Mouse (Mus musculus) neural tube, embryonic 13.5 days (tissue): ENCODE data around the gene Grk4. TPM values are rescaled to one million over a fixed set of nuclear protein-coding genes. Genes with fewer than 3 reads are reported as not detected.

Experiments used
- ATAC-seq: fragments of 200-750 bp; cut with Nextera tagmentation; 2 replicates; pipeline ENCODE4 v1.8.0; 2017; ENCODE audit warnings: low read depth, mild to moderate bottlenecking, moderate TSS enrichment, moderate library complexity
- H3K27ac ChIP-seq: fragments of 300-500 bp; sonication (generic); replicated peaks from 2 replicates; pipeline ENCODE4 v1.5.1; 2015; ENCODE audit warnings: moderate library complexity, mild to moderate bottlenecking, inconsistent platforms
- H3K27me3 ChIP-seq: fragments of 300-500 bp; sonication (generic); 2 replicates; pipeline ENCODE4 v1.6.1; 2015; ENCODE audit warnings: mild to moderate bottlenecking, inconsistent platforms
- H3K36me3 ChIP-seq: fragments of 300-500 bp; sonication (generic); 2 replicates; pipeline ENCODE4 v1.6.1; 2015; ENCODE audit warnings: mild to moderate bottlenecking, inconsistent platforms
- H3K4me1 ChIP-seq: fragments of 300-500 bp; sonication (generic); replicated peaks from 2 replicates; pipeline ENCODE4 v1.6.1; 2015; ENCODE audit warnings: inconsistent platforms
- H3K4me2 ChIP-seq: fragments of 300-500 bp; sonication (generic); 2 replicates; pipeline ENCODE4 v1.6.1; 2015; ENCODE audit warnings: inconsistent platforms, mild to moderate bottlenecking, moderate library complexity
- H3K4me3 ChIP-seq: fragments of 300-500 bp; sonication (generic); 2 replicates; pipeline ENCODE4 v1.5.1; 2015; ENCODE audit warnings: mild to moderate bottlenecking, inconsistent platforms
- H3K9ac ChIP-seq: fragments of 300-500 bp; sonication (generic); 2 replicates; pipeline ENCODE4 v1.6.1; 2015; ENCODE audit warnings: moderate library complexity, mild to moderate bottlenecking, inconsistent platforms
- H3K9me3 ChIP-seq: fragments of 300-500 bp; sonication (generic); 2 replicates; pipeline ENCODE4 v1.6.1; 2016; ENCODE audit warnings: inconsistent platforms
- WGBS: fragments of 180-500 bp; shearing (Covaris S2); methylation state at CpG from one replicate; pipeline ENCODE4 v1.1.7; 2015; 5-methylcytosine and 5-hydroxymethylcytosine counted together
- polyA plus RNA-seq: library from polyadenylated mRNA; unstranded; fragments of >200 nt; fragmentation: Nextera tagmentation; extraction: Ambion mirVana; gene quantifications from 2 replicates; pipeline ENCODE4 v1.2.1, GENCODE M21; 2015

The Grk4 gene
- polyA plus RNA-seq, 1 experiment from 2014 or later, result 2.5 TPM

- no peak overlapping the region for H3K4me2 ChIP-seq
- no peak overlapping the region for H3K27ac ChIP-seq
- H3K36me3 ChIP-seq, result no peaks in the 10 kb centered on the region
- no peak for ATAC-seq
- H3K4me1 ChIP-seq, result no peaks in the 10 kb centered on the region
- H3K9me3 ChIP-seq, result no peaks in the 10 kb centered on the region
- no peak overlapping the region for H3K9ac ChIP-seq
- no peaks in the 10 kb centered on the region for H3K27me3 ChIP-seq
- no peak overlapping the region for H3K4me3 ChIP-seq
Observed at GRCm38 (mm10) chr5:34729141-34729540, 69.0 kb downstream of the Grk4 start.

- Histone ChIP-seq H3K27ac (no peak overlapping the region), H3K36me3 (no peaks in the 10 kb centered on the region), H3K9me3 (no peaks in the 10 kb centered on the region), H3K4me3 (no peak overlapping the region), H3K4me2 (no peak overlapping the region), H3K9ac (no peak overlapping the region), H3K27me3 (no peaks in the 10 kb centered on the region), H3K4me1 (no peaks in the 10 kb centered on the region)
- 69% methylated on average over 1 of the region's 1 CpGs for WGBS
- no peak for ATAC-seq
Observed at GRCm38 (mm10) chr5:34730255-34730654, 70.1 kb downstream of the Grk4 start.

GRCm38 (mm10) chr5:34751477-34751876 is 91.3 kb downstream of the Grk4 start:
- Histone ChIP-seq H3K9ac (no peak overlapping the region), H3K27ac (no peak overlapping the region), H3K9me3 (no peaks in the 10 kb centered on the region), H3K4me1 (no peaks in the 10 kb centered on the region), H3K4me2 (no peak overlapping the region), H3K27me3 (no peaks in the 10 kb centered on the region), H3K4me3 (no peak overlapping the region), H3K36me3 (no peaks in the 10 kb centered on the region)
- no peak for ATAC-seq
- 59% methylated on average over 3 of the region's 3 CpGs for WGBS

GRCm38 (mm10) chr5:34758762-34759161 is 98.6 kb downstream of the Grk4 start:
- no peak for ATAC-seq
- no peak overlapping the region for H3K9ac ChIP-seq
- peaks cover 4% of the 10 kb centered on the region; the same call in 1 of the 2 replicates for H3K27me3 ChIP-seq
- no peaks in the 10 kb centered on the region for H3K36me3 ChIP-seq
- H3K27ac ChIP-seq, result no peak overlapping the region
- H3K4me1 ChIP-seq, result peaks cover 16% of the 10 kb centered on the region
- H3K4me2 ChIP-seq, result no peak overlapping the region
- WGBS, result 70% methylated on average over 1 of the region's 1 CpGs
- no peaks in the 10 kb centered on the region for H3K9me3 ChIP-seq
- H3K4me3 ChIP-seq, result no peak overlapping the region

- peak overlapping the region; percentile 79 for H3K4me2 ChIP-seq
- H3K27me3 ChIP-seq, result peaks cover 4% of the 10 kb centered on the region; the same call in 1 of the 2 replicates
- H3K36me3 ChIP-seq, result no peaks in the 10 kb centered on the region
- WGBS, result under 1% methylated on average over 19 of the region's 19 CpGs
- peak overlapping the region; percentile 94 for H3K27ac ChIP-seq
- peak; percentile 40 for ATAC-seq
- H3K4me3 ChIP-seq, result peak overlapping the region; percentile 99
- H3K4me1 ChIP-seq, result peaks cover 16% of the 10 kb centered on the region
- peak overlapping the region; percentile 73 for H3K9ac ChIP-seq
- no peaks in the 10 kb centered on the region for H3K9me3 ChIP-seq
Observed at GRCm38 (mm10) chr5:34760850-34761508, 100.8 kb downstream of the Grk4 start.

- H3K9me3 ChIP-seq, result no peaks in the 10 kb centered on the region
- peaks cover 16% of the 10 kb centered on the region for H3K4me1 ChIP-seq
- peak within 1 kb of the TSS; percentile 99 for H3K4me3 ChIP-seq
- H3K9ac ChIP-seq, result peak within 1 kb of the TSS; percentile 96
- H3K27ac ChIP-seq, result peak within 1 kb of the TSS; percentile 94
- no peaks in the 10 kb centered on the region for H3K36me3 ChIP-seq
- H3K27me3 ChIP-seq, result peaks cover 4% of the 10 kb centered on the region; the same call in 1 of the 2 replicates
- ATAC-seq, result peak; percentile 98
- under 1% methylated on average over 35 of the region's 35 CpGs for WGBS
- H3K4me2 ChIP-seq, result peak within 1 kb of the TSS; percentile 79
Observed at GRCm38 (mm10) chr5:34761509-34761908, 101.3 kb downstream of the Grk4 start, which contains the start of gene Htt. TSS of gene Htt (plus strand) at chr5:34761740.

GRCm38 (mm10) chr5:34761934-34762611 is 101.9 kb downstream of the Grk4 start:
- Histone ChIP-seq H3K9ac (peak overlapping the region; percentile 96), H3K27ac (peak overlapping the region; percentile 94), H3K4me2 (peak overlapping the region; percentile 79), H3K27me3 (peaks cover 4% of the 10 kb centered on the region; the same call in 1 of the 2 replicates), H3K9me3 (no peaks in the 10 kb centered on the region), H3K4me3 (peak overlapping the region; percentile 99), H3K36me3 (no peaks in the 10 kb centered on the region), H3K4me1 (peaks cover 16% of the 10 kb centered on the region)
- under 1% methylated on average over 44 of the region's 54 CpGs for WGBS
- ATAC-seq, result peak; percentile 64

- H3K36me3 ChIP-seq, result no peaks in the 10 kb centered on the region
- no peak overlapping the region for H3K27ac ChIP-seq
- WGBS, result 95% methylated on average over 3 of the region's 3 CpGs
- H3K4me2 ChIP-seq, result no peak overlapping the region
- H3K9me3 ChIP-seq, result no peaks in the 10 kb centered on the region
- H3K27me3 ChIP-seq, result no peaks in the 10 kb centered on the region
- no peak overlapping the region for H3K4me3 ChIP-seq
- H3K4me1 ChIP-seq, result no peaks in the 10 kb centered on the region
- no peak overlapping the region for H3K9ac ChIP-seq
- ATAC-seq, result no peak
Observed at GRCm38 (mm10) chr5:34771818-34772217, 111.6 kb downstream of the Grk4 start.

- ATAC-seq, result no peak
- 92% methylated on average over 4 of the region's 4 CpGs for WGBS
- H3K9ac ChIP-seq, result no peak overlapping the region
- H3K4me3 ChIP-seq, result no peak overlapping the region
- H3K27ac ChIP-seq, result no peak overlapping the region
- H3K27me3 ChIP-seq, result no peaks in the 10 kb centered on the region
- no peaks in the 10 kb centered on the region for H3K36me3 ChIP-seq
- no peaks in the 10 kb centered on the region for H3K9me3 ChIP-seq
- H3K4me2 ChIP-seq, result no peak overlapping the region
- H3K4me1 ChIP-seq, result no peaks in the 10 kb centered on the region
Observed at GRCm38 (mm10) chr5:34772696-34773245, 112.6 kb downstream of the Grk4 start.

GRCm38 (mm10) chr5:34773392-34773791 is 113.2 kb downstream of the Grk4 start:
- Histone ChIP-seq H3K27me3 (no peaks in the 10 kb centered on the region), H3K4me1 (no peaks in the 10 kb centered on the region), H3K9me3 (no peaks in the 10 kb centered on the region), H3K4me2 (no peak overlapping the region), H3K9ac (no peak overlapping the region), H3K36me3 (no peaks in the 10 kb centered on the region), H3K4me3 (no peak overlapping the region), H3K27ac (no peak overlapping the region)
- WGBS, result 94% methylated on average over 2 of the region's 2 CpGs
- no peak for ATAC-seq

- H3K4me1 ChIP-seq, result no peaks in the 10 kb centered on the region
- H3K36me3 ChIP-seq, result peaks cover 38% of the 10 kb centered on the region
- no peak for ATAC-seq
- no peaks in the 10 kb centered on the region for H3K27me3 ChIP-seq
- H3K4me3 ChIP-seq, result no peak overlapping the region
- WGBS, result 95% methylated on average over 3 of the region's 3 CpGs
- no peaks in the 10 kb centered on the region for H3K9me3 ChIP-seq
- H3K4me2 ChIP-seq, result no peak overlapping the region
- H3K27ac ChIP-seq, result no peak overlapping the region
- H3K9ac ChIP-seq, result no peak overlapping the region
Observed at GRCm38 (mm10) chr5:34785027-34785426, 124.8 kb downstream of the Grk4 start.

- Histone ChIP-seq H3K9ac (no peak overlapping the region), H3K4me3 (no peak overlapping the region), H3K4me2 (no peak overlapping the region), H3K27ac (no peak overlapping the region), H3K27me3 (no peaks in the 10 kb centered on the region), H3K4me1 (no peaks in the 10 kb centered on the region), H3K9me3 (no peaks in the 10 kb centered on the region), H3K36me3 (peaks cover 62% of the 10 kb centered on the region)
- WGBS, result 84% methylated on average over 2 of the region's 2 CpGs
- ATAC-seq, result no peak
Observed at GRCm38 (mm10) chr5:34791141-34791540, 131.0 kb downstream of the Grk4 start.
